Mouse (Mus musculus) skeletal muscle tissue, adult 2 months (tissue): ENCODE measurements around the gene Olfr212.
"Not testable (repeated sequence)": the region's sequence is repeated elsewhere in the genome, so short reads cannot be mapped to it uniquely, and the experiment has no call there.

ENCODE experiments used
- DNase-seq: peaks from one replicate; pipeline ENCODE4 v3.0.0-alpha.2; 2012; ENCODE audit warnings: low read depth, low spot score

Olfr212 gene

GRCm38 (mm10) chr6:116506302-116507003, at the start of gene Olfr212:
TSS of gene Olfr212 (plus strand) at chr6:116506516.
- DNase-seq, result not testable (repeated sequence)

GRCm38 (mm10) chr6:116458728-116459127, 47.6 kb upstream of the Olfr212 start:
- DNase-seq, result no peak

- no peak for DNase-seq
Observed at GRCm38 (mm10) chr6:116459232-116459631, 47.1 kb upstream of the Olfr212 start.

- DNase-seq, result no peak
Observed at GRCm38 (mm10) chr6:116460544-116461283, 45.6 kb upstream of the Olfr212 start, which contains the start of gene Alox5. TSS of gene Alox5 (minus strand) at chr6:116461178.

GRCm38 (mm10) chr6:116468081-116468480, 38.2 kb upstream of the Olfr212 start:
- no peak for DNase-seq

GRCm38 (mm10) chr6:116485081-116485480, 21.2 kb upstream of the Olfr212 start:
- DNase-seq, result no peak

GRCm38 (mm10) chr6:116486833-116487232, 19.5 kb upstream of the Olfr212 start:
- DNase-seq, result no peak

GRCm38 (mm10) chr6:116488791-116489190, 17.5 kb upstream of the Olfr212 start, which contains the start of gene Olfr211:
TSS of gene Olfr211 (plus strand) at chr6:116489091.
- DNase-seq, result no peak

- no peak for DNase-seq
Observed at GRCm38 (mm10) chr6:116493742-116494141, 12.6 kb upstream of the Olfr212 start.

GRCm38 (mm10) chr6:116495960-116496359, 10.4 kb upstream of the Olfr212 start:
- DNase-seq, result no peak

GRCm38 (mm10) chr6:116514832-116515231, 8.5 kb downstream of the Olfr212 start:
- DNase-seq, result no peak

GRCm38 (mm10) chr6:116538156-116538555, 31.8 kb downstream of the Olfr212 start, which contains the start of gene Olfr213:
TSS of gene Olfr213 (plus strand) at chr6:116538456.
- DNase-seq, result no peak

GRCm38 (mm10) chr6:116542500-116542899, 36.2 kb downstream of the Olfr212 start:
- DNase-seq, result no peak

- not testable (repeated sequence) for DNase-seq
Observed at GRCm38 (mm10) chr6:116550841-116551240, 44.5 kb downstream of the Olfr212 start, which contains the start of gene Gm5580. TSS of gene Gm5580 (plus strand) at chr6:116551141.

- no peak for DNase-seq
Observed at GRCm38 (mm10) chr6:116553935-116554334, 47.6 kb downstream of the Olfr212 start, which contains the start of gene Olfr214. TSS of gene Olfr214 (plus strand) at chr6:116554235.

- no peak for DNase-seq
Observed at GRCm38 (mm10) chr6:116554952-116555351, 48.6 kb downstream of the Olfr212 start.
